Mouse (Mus musculus): ENCODE measurements at regions not wholly inside any gene's neighbourhood (a gene's known extent, or its start where the extent isn't known, plus 50 kb on each side); places are given as distances from the start of the nearest gene placed in this dataset.

DNA sequence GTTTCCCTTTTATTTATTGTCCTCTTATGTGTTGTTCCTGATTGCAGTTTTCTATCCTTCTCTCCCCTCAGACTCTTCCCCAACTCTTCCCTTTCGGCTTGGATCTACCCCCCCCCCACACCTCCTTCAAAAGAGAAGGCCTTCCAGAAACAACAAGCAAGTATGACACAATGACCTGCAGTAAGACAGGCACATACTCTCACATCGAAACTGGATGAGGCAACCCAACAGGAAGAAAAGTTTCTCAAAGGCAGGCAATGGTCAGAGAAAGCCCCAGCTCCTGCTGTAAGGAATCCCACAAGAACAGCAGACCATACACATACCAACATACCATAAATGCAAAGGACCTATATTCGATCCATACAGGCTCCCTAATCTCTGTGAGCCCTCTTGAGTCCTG is 535.8 kb upstream of the Zeb2 start:
- no peak overlapping the region for H3K27ac ChIP-seq (ENCODE audit: low read depth)
- no peak overlapping the region for H3K4me2 ChIP-seq (ENCODE audit: low read depth, low read length)
- TF ChIP-seq CTCF (IDR thresholded peaks at IDR 0.05; ENCODE audit: low read depth): no peak
- TF ChIP-seq EP300 (IDR thresholded peaks at IDR 0.05; ENCODE audit: low read depth): no peak
- ATAC-seq (no peak), DNase-seq (no peak)
- no peak overlapping the region for H3K9ac ChIP-seq (replicated peaks)
- no peaks in the 10 kb centered on the region for H3K27me3 ChIP-seq (ENCODE audit: insufficient read depth, low read length)
- H3K36me3 ChIP-seq (replicated peaks; ENCODE audit: insufficient read depth, low read length): no peaks in the 10 kb centered on the region
- 60% methylated on average over 3 of the region's 3 CpGs for WGBS (ENCODE audit: insufficient replicate concordance)
- H3K9me3 ChIP-seq (ENCODE audit: low read length): no peaks in the 10 kb centered on the region
- H3K4me3 ChIP-seq (ENCODE audit: low read depth, low read length): no peak overlapping the region
- no peaks in the 10 kb centered on the region for H3K4me1 ChIP-seq (ENCODE audit: insufficient read depth)

- DNase-seq: no peak
- Histone ChIP-seq H3K9ac (replicated peaks) (no peak overlapping the region), H3K27me3 (ENCODE audit: insufficient read depth, low read length) (no peaks in the 10 kb centered on the region), H3K27ac (ENCODE audit: low read depth) (no peak overlapping the region), H3K9me3 (ENCODE audit: low read length) (no peaks in the 10 kb centered on the region), H3K36me3 (replicated peaks; ENCODE audit: insufficient read depth, low read length) (no peaks in the 10 kb centered on the region), H3K4me2 (ENCODE audit: low read depth, low read length) (no peak overlapping the region), H3K4me1 (ENCODE audit: insufficient read depth) (no peaks in the 10 kb centered on the region), H3K4me3 (ENCODE audit: low read depth, low read length) (no peak overlapping the region)
- no peak for TF ChIP-seq CTCF (IDR thresholded peaks at IDR 0.05; ENCODE audit: low read depth)
- no peak for TF ChIP-seq EP300 (IDR thresholded peaks at IDR 0.05; ENCODE audit: low read depth)
- no peak for ATAC-seq
- WGBS (ENCODE audit: insufficient replicate concordance): 78% methylated on average over 5 of the region's 5 CpGs
These were observed 533.2 kb upstream of the Zeb2 start for GRCm38 (mm10) chr2:45650271-45650985.

- no peak for TF ChIP-seq CTCF (IDR thresholded peaks at IDR 0.05; ENCODE audit: low read depth)
- TF ChIP-seq EP300 (IDR thresholded peaks at IDR 0.05; ENCODE audit: low read depth): no peak
- no peak overlapping the region for H3K4me3 ChIP-seq (ENCODE audit: low read depth, low read length)
- H3K9ac ChIP-seq (replicated peaks): no peak overlapping the region
- no peaks in the 10 kb centered on the region for H3K9me3 ChIP-seq (ENCODE audit: low read length)
- H3K4me2 ChIP-seq (ENCODE audit: low read depth, low read length): no peak overlapping the region
- no peaks in the 10 kb centered on the region for H3K27me3 ChIP-seq (ENCODE audit: insufficient read depth, low read length)
- no peak for DNase-seq
- no peaks in the 10 kb centered on the region for H3K4me1 ChIP-seq (ENCODE audit: insufficient read depth)
- no peak overlapping the region for H3K27ac ChIP-seq (ENCODE audit: low read depth)
- ATAC-seq: no peak
- H3K36me3 ChIP-seq (replicated peaks; ENCODE audit: insufficient read depth, low read length): no peaks in the 10 kb centered on the region
- 56% methylated on average over 3 of the region's 3 CpGs for WGBS (ENCODE audit: insufficient replicate concordance)
These were observed 530.7 kb upstream of the Zeb2 start for GRCm38 (mm10) chr2:45647846-45648245.

- no peak for ATAC-seq
These were observed 512.9 kb upstream of the Zeb2 start for GRCm38 (mm10) chr2:45630081-45630480.

GRCm38 (mm10) chr2:45629616-45630015 is 512.4 kb upstream of the Zeb2 start:
- 73% methylated on average over 3 of the region's 3 CpGs for WGBS (ENCODE audit: insufficient replicate concordance)
- DNase-seq: no peak
- no peak overlapping the region for H3K9ac ChIP-seq (replicated peaks)
- H3K4me2 ChIP-seq (ENCODE audit: low read depth, low read length): no peak overlapping the region
- no peak for ATAC-seq
- H3K36me3 ChIP-seq (replicated peaks; ENCODE audit: insufficient read depth, low read length): no peaks in the 10 kb centered on the region
- no peaks in the 10 kb centered on the region for H3K4me1 ChIP-seq (ENCODE audit: insufficient read depth)
- no peaks in the 10 kb centered on the region for H3K9me3 ChIP-seq (ENCODE audit: low read length)
- no peaks in the 10 kb centered on the region for H3K27me3 ChIP-seq (ENCODE audit: insufficient read depth, low read length)
- TF ChIP-seq EP300 (IDR thresholded peaks at IDR 0.05; ENCODE audit: low read depth): no peak
- TF ChIP-seq CTCF (IDR thresholded peaks at IDR 0.05; ENCODE audit: low read depth): no peak
- no peak overlapping the region for H3K27ac ChIP-seq (ENCODE audit: low read depth)
- no peak overlapping the region for H3K4me3 ChIP-seq (ENCODE audit: low read depth, low read length)

More at GRCm38 (mm10) chr2:45630081-45630480, 512.9 kb upstream of the Zeb2 start:
- H3K4me3 ChIP-seq (ENCODE audit: low read depth, low read length): no peak overlapping the region
- WGBS (ENCODE audit: insufficient replicate concordance): 73% methylated on average over 7 of the region's 7 CpGs
- no peak overlapping the region for H3K27ac ChIP-seq (ENCODE audit: low read depth)
- H3K9ac ChIP-seq (replicated peaks): no peak overlapping the region
- no peaks in the 10 kb centered on the region for H3K27me3 ChIP-seq (ENCODE audit: insufficient read depth, low read length)
- no peaks in the 10 kb centered on the region for H3K4me1 ChIP-seq (ENCODE audit: insufficient read depth)
- TF ChIP-seq CTCF (IDR thresholded peaks at IDR 0.05; ENCODE audit: low read depth) (no peak), EP300 (IDR thresholded peaks at IDR 0.05; ENCODE audit: low read depth) (no peak)
- H3K4me2 ChIP-seq (ENCODE audit: low read depth, low read length): no peak overlapping the region
- DNase-seq: no peak
- no peaks in the 10 kb centered on the region for H3K9me3 ChIP-seq (ENCODE audit: low read length)
- no peaks in the 10 kb centered on the region for H3K36me3 ChIP-seq (replicated peaks; ENCODE audit: insufficient read depth, low read length)

DNA sequence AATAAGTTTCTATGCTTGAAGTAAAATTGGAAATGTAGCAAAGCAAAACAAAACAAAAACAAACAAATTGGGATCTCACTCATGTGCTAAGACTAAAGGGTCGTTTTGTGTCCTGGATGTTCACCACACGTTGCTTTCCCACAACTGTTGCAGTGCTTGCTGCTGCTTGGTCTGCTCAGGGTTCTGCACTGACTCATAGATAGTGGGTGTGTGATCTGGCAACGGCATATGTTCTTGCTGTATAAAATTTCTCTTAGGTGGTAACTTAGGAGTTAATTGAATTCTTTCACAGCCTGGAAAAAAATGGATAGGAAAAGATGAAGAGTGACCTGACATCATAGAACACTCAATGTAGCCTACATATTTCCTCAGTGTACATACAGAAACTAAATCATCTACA is 505.9 kb upstream of the Zeb2 start:
- Histone ChIP-seq H3K9me3 (ENCODE audit: low read length) (no peaks in the 10 kb centered on the region), H3K4me2 (ENCODE audit: low read depth, low read length) (no peak overlapping the region), H3K4me1 (ENCODE audit: insufficient read depth) (no peaks in the 10 kb centered on the region), H3K9ac (replicated peaks) (no peak overlapping the region), H3K27me3 (ENCODE audit: insufficient read depth, low read length) (no peaks in the 10 kb centered on the region), H3K36me3 (replicated peaks; ENCODE audit: insufficient read depth, low read length) (no peaks in the 10 kb centered on the region), H3K27ac (ENCODE audit: low read depth) (no peak overlapping the region), H3K4me3 (ENCODE audit: low read depth, low read length) (no peak overlapping the region)
- DNase-seq (no peak), ATAC-seq (no peak)
- no peak for TF ChIP-seq CTCF (IDR thresholded peaks at IDR 0.05; ENCODE audit: low read depth)
- no peak for TF ChIP-seq EP300 (IDR thresholded peaks at IDR 0.05; ENCODE audit: low read depth)
- WGBS (ENCODE audit: insufficient replicate concordance): 61% methylated on average over 3 of the region's 3 CpGs
